Mouse (Mus musculus): ENCODE measurements around the gene Epha6. TPM values are rescaled to one million over a fixed set of nuclear protein-coding genes. Genes with fewer than 3 reads are reported as not detected.

Epha6 gene
- total RNA-seq, 2 experiments from 2014 or later: not detected

DNA sequence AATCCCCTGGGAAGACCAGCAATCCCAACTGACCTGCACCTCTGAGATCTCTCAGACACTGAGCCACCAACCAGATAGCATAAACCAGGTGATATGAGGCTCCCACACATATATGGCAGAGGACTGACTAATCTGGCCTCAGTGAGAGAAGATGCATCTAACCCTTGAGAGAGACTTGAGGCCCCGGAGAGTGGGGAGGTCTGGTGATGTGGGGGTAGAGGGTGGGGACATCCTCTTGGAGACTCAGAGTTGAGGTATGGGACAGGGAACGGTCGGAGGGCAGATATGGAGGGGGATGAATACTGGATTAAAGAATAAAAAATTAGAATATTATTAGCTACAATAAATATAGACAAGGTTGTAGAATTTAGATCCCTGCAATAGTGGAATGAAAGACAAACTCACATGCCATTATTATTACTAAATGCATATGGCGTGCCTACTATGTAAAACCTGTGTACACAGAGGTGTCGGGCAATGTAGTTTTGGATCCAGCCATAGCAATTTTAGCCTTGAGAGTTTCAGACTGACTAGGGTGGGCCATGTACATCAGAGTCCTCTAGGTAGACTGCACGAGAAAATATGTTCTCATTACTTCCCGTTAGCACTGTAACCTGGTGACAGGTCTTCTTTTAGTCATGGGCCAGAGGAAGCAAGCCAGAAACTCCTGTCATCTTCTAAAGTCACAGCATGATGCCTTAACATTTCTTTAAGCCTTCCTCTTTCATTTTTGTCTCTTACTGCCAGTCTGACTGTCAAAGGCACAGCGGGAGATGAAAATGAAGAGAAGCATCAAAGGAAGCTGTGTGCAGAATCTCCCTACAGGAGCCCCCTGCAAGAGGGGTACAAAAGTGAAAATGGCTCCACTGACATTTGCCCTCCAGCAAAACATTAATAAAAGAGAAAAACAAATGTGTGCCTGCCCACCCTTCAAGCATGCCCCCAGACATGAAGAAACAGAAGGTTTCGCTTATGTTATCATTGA lies 338.7 kb downstream of the Epha6 start:
- no peak for DNase-seq
- intact Hi-C loops (cut with DNase I): no loop called here

- intact Hi-C loops (cut with DNase I): no loop called here
- no peak for DNase-seq
Observed at GRCm38 (mm10) chr16:60264719-60265508, 340.4 kb downstream of the Epha6 start.

GRCm38 (mm10) chr16:60258151-60258635 lies 347.1 kb downstream of the Epha6 start:
- DNase-seq: no peak
- intact Hi-C loops (cut with DNase I): no loop called here

- intact Hi-C loops (cut with DNase I): no loop called here
- DNase-seq: no peak
Observed at GRCm38 (mm10) chr16:60257623-60258022, 347.7 kb downstream of the Epha6 start.

DNA sequence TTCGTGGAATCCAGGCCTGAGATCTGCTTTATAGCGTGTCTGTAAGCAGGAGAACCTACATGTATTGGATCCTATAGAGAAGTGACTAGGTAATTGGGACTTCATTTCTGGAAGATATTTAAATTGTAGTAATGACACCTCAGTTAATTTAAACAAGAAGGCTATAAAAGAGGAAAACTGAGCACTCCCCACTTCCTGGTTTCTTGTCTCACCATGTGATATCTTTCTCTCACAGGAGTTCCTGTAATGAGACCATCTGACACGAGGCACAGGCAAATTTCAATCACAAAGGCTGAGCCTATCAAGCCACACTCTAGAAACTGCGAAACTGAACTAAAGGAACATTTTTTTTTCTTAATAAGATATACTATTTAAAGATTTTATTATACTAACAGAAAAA lies 348.3 kb downstream of the Epha6 start:
- intact Hi-C loops (cut with DNase I): no loop called here
- DNase-seq: no peak

DNA sequence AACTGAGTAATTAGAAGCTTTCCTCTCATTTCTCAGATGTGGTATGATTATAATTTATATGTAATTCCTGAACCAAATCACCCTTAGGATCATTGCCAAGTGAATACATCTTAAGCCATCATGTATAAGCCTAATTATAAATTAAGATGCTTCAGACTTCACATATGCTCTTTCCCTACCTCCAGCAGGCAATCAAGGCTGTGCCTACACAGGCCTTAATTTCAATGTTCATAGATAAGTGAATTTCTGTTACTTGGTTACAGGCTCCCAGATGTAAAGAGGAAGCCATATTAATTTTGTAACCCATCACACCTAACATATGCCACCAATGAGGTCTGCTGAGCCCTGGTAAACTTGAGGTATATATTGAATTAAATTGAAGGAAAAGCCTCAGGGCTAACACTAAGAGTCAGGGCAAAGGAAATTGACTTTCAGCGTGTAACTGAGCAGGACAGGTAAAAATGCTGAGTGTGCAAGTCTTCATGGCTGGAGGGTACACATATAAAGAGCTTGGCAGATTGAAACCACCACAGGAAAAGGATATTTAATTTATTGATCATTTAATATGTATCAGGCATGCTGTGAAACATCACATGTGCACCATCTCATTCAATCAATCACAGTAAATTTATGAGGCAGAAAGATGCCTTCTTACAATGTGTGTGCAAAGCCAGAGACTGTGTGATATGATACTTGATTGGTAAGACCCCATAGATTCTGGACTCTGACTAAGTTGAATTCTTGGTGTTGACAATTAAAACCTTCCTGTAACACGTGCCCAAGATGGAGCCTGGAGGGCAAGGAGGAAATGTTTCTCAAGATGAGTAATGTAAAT lies 365.8 kb downstream of the Epha6 start:
- DNase-seq: no peak
- intact Hi-C loops (cut with DNase I): no loop called here

GRCm38 (mm10) chr16:60233985-60234766 lies 371.2 kb downstream of the Epha6 start:
- DNase-seq: no peak
- intact Hi-C loops (cut with DNase I): no loop called here

DNA sequence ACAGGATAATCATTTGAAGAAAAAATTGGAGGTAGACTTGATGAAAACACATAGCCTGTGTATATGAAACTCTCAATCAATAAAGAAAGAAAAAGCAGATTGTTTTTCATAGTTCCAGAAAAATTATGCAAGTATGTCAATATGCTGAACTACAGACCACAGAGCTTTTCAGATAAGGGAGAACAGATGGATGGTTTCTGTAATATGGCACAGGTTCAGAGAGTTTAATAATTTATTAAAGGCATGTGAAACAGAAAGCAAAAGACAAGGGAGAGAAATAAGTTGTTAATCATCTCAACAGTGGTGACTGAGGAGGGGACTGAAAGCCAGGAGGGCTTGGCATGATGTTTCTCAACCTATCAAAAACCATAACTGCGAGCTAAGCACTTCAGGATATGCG lies 372.3 kb downstream of the Epha6 start:
- DNase-seq: no peak
- intact Hi-C loops (cut with DNase I): no loop called here

DNA sequence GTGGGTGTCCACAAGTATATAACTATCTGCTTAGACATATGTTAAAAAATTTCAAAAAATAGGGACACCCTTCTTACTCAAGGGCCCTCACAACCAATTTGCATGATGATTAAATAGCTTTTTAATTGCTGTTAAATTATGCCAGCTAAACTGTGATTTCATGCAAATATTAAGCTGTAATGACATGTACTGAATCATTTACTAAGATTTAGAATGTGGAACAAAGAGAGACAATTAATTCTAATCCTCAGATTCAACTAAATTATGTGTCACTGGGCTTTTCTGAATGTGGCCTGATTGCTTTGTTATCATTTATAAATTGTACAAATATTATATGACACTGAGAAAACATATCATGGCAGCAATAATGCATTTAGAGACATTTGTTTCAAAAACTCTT lies 396.2 kb downstream of the Epha6 start:
- DNase-seq: no peak
- intact Hi-C loops (cut with DNase I): no loop called here

DNA sequence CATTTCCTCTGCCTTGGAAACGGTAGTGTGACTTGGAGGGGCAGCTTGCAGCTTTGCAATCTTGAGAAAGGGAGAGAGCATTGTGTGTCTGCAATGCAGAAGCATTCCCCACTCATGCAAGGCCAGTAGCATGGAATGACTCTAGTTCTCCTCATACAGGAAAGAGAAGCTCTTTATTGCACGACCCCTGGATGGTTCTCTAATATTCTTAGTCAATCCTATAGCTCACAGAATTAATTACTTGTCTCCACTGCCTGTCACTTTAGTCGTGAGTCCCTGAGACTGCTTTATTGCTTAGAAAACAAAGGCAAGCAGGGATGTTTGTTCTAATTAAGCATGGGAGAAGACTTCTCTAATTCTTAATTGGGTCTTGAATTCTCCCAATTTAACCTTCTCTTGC lies 429.8 kb downstream of the Epha6 start:
- intact Hi-C loops (cut with DNase I): no loop called here
- no peak for DNase-seq

DNA sequence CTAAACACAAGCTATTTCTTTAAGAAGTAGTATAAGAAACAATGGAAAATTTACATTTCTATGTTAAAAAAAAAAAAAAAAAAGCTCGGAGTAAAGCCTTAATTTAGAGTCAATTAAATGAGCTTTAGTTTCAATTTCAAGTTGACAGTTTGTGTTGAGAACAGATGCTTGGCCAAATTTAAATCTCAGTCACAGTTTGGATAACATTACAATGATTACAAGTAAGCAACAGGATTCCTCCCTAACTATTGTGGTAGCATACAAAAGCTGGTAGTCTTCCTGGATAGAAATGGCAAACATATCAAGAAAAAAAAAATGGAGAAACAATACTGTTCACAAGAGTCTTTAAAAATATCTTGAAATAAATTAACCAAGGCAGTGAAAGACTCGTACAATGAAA lies 452.9 kb downstream of the Epha6 start:
- no peak for DNase-seq
- intact Hi-C loops (cut with DNase I): no loop called here

- DNase-seq: no peak
- intact Hi-C loops (cut with DNase I): no loop called here
Observed at GRCm38 (mm10) chr16:60144370-60144769, 461.0 kb downstream of the Epha6 start.

DNA sequence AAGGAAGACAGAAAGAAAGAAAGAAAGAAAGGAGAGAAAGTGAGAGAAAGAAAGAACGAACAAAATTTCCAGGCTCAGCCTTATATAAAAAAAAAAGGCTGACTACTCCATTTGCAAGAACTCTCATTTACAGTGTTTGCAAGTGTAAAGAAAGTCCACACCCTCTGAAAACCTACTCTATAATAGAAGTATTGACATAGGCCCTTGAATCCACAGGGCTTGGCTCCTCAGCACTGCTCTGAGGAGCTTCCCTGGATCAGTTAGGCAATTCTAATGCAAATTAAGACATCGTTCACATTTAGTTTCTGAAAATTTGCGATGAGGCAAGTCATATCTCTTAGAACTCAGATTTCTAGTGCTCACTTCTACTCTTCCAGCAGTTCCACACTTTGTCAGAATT lies 483.9 kb downstream of the Epha6 start:
- intact Hi-C loops (cut with DNase I): no loop called here
- no peak for DNase-seq

- intact Hi-C loops (cut with DNase I): no loop called here
- no peak for DNase-seq
Observed at GRCm38 (mm10) chr16:60102210-60102609, 503.1 kb downstream of the Epha6 start.

DNA sequence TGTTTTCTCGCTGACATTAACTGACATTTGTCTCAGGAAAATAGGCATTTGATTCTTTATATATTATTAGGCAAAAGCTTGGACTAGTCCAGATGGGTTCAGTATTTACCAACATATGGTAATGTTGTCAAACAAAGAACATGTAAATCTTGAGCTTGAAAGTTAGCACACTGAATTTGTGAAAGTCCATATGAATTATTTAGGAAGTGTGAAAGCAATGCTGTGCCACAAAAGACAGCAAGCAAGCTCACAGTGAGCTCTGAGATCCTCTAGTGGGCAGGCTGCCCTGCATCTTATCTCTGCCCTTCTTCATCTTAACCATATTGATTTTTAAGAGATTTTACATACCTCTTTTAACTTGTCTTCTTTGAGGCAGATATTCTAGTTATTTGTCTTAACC lies 510.0 kb downstream of the Epha6 start:
- no peak for DNase-seq
- intact Hi-C loops (cut with DNase I): no loop called here

DNA sequence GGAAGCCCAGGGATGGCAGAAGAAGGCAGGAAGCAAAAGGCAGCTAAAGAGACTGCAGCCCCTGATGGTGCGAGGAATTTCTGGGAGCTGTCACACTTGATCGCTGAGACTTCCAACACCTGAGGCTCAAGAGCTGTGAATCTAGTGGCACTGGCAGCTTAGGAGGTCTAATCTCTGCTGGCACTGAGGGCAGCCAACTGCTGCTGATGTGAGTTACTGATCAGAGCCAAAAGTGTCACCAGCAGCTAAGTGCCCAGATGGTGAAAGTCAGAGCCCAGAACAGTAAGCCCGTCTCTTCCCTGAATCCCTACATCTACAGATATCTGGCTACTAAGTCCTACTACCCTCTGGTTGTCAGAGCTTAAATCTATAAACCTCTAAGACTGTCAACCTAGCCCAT lies 518.4 kb downstream of the Epha6 start:
- no peak for DNase-seq

GRCm38 (mm10) chr16:60070457-60071112 lies 534.7 kb downstream of the Epha6 start:
- intact Hi-C loops (cut with DNase I): no loop called here

More for the DNA sequence above, 518.4 kb downstream of the Epha6 start:
- intact Hi-C loops (cut with DNase I): no loop called here

DNA sequence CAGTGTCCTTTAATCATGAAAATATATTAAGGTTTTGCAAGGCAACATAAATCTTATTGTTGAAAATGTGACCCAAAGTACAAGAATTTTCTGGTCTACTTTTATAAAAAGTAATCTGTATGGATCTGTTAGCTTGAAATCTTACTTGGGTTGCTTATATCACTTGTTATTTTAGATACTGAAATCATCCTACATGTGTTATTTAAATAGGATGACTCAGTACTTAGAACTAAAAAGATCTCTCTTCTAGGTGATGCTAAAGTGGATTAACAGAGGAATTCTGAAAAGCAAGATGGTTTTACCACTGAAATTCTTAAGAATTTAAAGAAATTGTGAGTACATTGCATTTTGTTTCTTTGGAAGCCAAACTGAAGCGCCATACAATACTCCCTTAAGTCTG lies 561.5 kb downstream of the Epha6 start:
- intact Hi-C loops (cut with DNase I): no loop called here
- no peak for DNase-seq

More at GRCm38 (mm10) chr16:60070457-60071112, 534.7 kb downstream of the Epha6 start:
- no peak for DNase-seq

DNA sequence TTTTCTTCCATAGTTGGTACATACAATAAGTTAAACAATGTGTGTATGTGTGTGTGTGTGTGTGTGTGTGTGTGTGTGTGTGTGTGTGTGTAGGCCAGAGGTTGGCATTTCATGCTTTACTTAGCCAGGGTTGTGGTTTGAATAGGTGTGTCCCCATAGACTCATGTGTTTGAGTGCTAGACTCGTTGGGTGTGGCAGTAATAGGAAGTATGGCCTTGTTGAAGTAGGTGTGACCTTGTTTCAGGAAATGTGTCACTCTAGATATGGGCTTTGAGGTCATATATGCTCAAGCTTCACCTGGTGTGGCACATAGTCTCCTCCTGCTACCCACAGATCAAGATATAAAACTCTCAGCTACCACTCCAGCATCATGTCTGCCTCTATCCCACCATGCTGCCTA lies 577.0 kb downstream of the Epha6 start:
- no peak for DNase-seq
- intact Hi-C loops (cut with DNase I): no loop called here
